In the genomic region with DNA sequence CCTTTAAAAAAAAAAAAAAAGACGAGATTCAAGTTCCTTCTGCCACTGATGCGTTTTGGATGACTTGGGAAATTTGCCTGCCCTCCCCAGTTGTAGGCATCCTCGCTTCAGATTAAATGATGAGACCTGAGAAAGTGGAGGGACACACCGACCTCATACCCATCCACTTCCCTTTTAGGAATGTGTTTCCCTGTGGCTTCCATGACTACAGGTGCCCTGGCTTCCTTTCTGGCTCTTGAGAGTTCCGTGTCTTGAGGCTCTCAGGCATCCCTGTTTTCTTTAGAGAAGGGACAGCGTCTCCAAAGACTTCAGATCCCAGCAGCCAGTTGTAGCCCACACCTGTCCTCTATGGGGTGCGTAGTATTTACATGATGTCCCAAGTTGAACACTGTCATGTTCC, we compare ENCODE assay signal across 9 mouse cellular contexts. TPM values are rescaled to one million over a fixed set of nuclear protein-coding genes. Genes with fewer than 3 reads are reported as not detected.
DNase-seq lines count a peak whose midpoint lies in the region; ATAC-seq and TF ChIP-seq lines count a peak whose summit lies in the region.
"Had no signal": no experiment of that assay in that cellular context is flagged by ENCODE, and none has a peak within 500 bp of the region (broad histone marks: within the 10 kb centered on the region; RNA-seq: fewer than 3 reads in every experiment).

No protein-coding gene starts in this region.

- peak overlapping the region; percentile 89 for H3K4me2 ChIP-seq in intestine, embryonic 16.5 days (ENCODE audit: low read depth, low read length)

- H3K4me3 ChIP-seq in gastrocnemius, adult 2 months, result peak overlapping the region; percentile 75
- peak overlapping the region; percentile 75 for H3K4me3 ChIP-seq in intestine, embryonic 16.5 days (ENCODE audit: low read length)
- H3K4me3 ChIP-seq in olfactory bulb, adult 2 months (ENCODE audit: insufficient read depth, low read depth, low read length), result peak overlapping the region; percentile 84

- no peak for DNase-seq in gastrocnemius, adult 2 months
- no peak for DNase-seq in gastrocnemius, adult 8-10 months (ENCODE audit: low spot score in 2 of 2)
- peak; percentile 7 for DNase-seq in right cerebral cortex, postnatal 4 days
- no peak for DNase-seq in right cerebral cortex, postnatal 14 days
- DNase-seq in gastrocnemius, postnatal 36 days, result no peak
- DNase-seq in ovary, postnatal 36 days (ENCODE audit: low spot score), result no peak

- WGBS in intestine, embryonic 16.5 days, result 22% methylated on average over 7 of the region's 7 CpGs
- WGBS in olfactory bulb, adult 2 months, result 26% methylated on average over 7 of the region's 7 CpGs

- no peak for TF ChIP-seq POLR2A in olfactory bulb, adult 2 months (IDR thresholded peaks at IDR 0.05; ENCODE audit: insufficient read depth, low read depth, low read length)

- peak overlapping the region; percentile 86; the same call in 1 of the 2 replicates for H3K9ac ChIP-seq in intestine, embryonic 16.5 days (ENCODE audit: low read depth, low read length)

- no peak for TF ChIP-seq CTCF in gastrocnemius, adult 2 months (IDR thresholded peaks at IDR 0.05)
- TF ChIP-seq CTCF in olfactory bulb, adult 2 months (IDR thresholded peaks at IDR 0.05; ENCODE audit: insufficient read depth, low read depth, low read length), result no peak

- H3K36me3 ChIP-seq in intestine, embryonic 16.5 days (ENCODE audit: control insufficient read depth, insufficient read depth, low read length), result no peaks in the 10 kb centered on the region

- H3K27me3 ChIP-seq in intestine, embryonic 16.5 days (replicated peaks; ENCODE audit: control insufficient read depth, insufficient read depth, low read length), result peaks cover 1% of the 10 kb centered on the region; the same call in 1 of the 2 replicates
- H3K27me3 ChIP-seq: Patski had no signal

- H3K27ac ChIP-seq in gastrocnemius, adult 2 months, result peak overlapping the region; percentile 93
- H3K27ac ChIP-seq in intestine, embryonic 16.5 days (ENCODE audit: low read length), result no peak overlapping the region
- no peak overlapping the region for H3K27ac ChIP-seq in olfactory bulb, adult 2 months (ENCODE audit: insufficient read depth, low read depth, low read length)

- intact Hi-C loops in gastrocnemius, adult 2 months (cut with DNase I), result loop anchor here (2.0 to 5.0 kb wide), 2 partner anchors 42 to 101 kb away; no protein-coding TSS in a partner anchor
- intact Hi-C loops in gastrocnemius, postnatal 36 days (cut with DNase I), result no loop called here

- H3K4me1 ChIP-seq in intestine, embryonic 16.5 days (ENCODE audit: control insufficient read depth, insufficient read depth, low read length), result peaks cover 6% of the 10 kb centered on the region
- peaks cover 8% of the 10 kb centered on the region for H3K4me1 ChIP-seq in olfactory bulb, adult 2 months (ENCODE audit: control insufficient read depth, insufficient read depth, low read length)

- no peaks in the 10 kb centered on the region for H3K9me3 ChIP-seq in intestine, embryonic 16.5 days (ENCODE audit: control insufficient read depth, low read length)

- 0 out of 2 replicates have a peak, but pooled peaks have one; percentile 7 for ATAC-seq in intestine, embryonic 16.5 days

RNA-seq across cellular contexts. Expression of a gene that starts 38.0 kb away (rescaled TPM):
- not detected for total RNA-seq in gastrocnemius, adult 2 months (2021)
- total RNA-seq in gastrocnemius, adult 8-10 months (2022), result not detected
- polyA plus RNA-seq in intestine, embryonic 16.5 days (2015; fragmentation: Nextera tagmentation; extraction: Ambion mirVana), result not detected in 2 replicates
- not detected in 2 replicates for polyA plus RNA-seq in olfactory bulb, adult 2 months (2012; ENCODE audit: insufficient read depth, insufficient read length, low replicate concordance, missing spikeins)
- total RNA-seq in gastrocnemius, postnatal 36 days (2021), result not detected
- polyA plus RNA-seq: Patski had no signal
